Mouse (Mus musculus) lung, adult 2 months (tissue): ENCODE data around the gene Lrrc61.

ENCODE experiments used
- CTCF ChIP-seq: fragments of 200-500 bp; IDR thresholded peaks from 2 replicates; pipeline ENCODE4 v1.5.1; 2011; ENCODE audit warnings: mild to moderate bottlenecking, low read length, control low read depth; ENCODE audit not compliant: insufficient read depth
- POLR2A ChIP-seq: fragments of 200-500 bp; IDR thresholded peaks from 2 replicates; pipeline ENCODE4 v1.6.1; 2011; ENCODE audit warnings: low read depth, mild to moderate bottlenecking, control low read depth, low read length, borderline replicate concordance; ENCODE audit errors: extremely low read depth

GRCm38 (mm10) chr6:48534913-48535312, 19.7 kb upstream of the Lrrc61 start:
- no peak for TF ChIP-seq CTCF
- no peak for TF ChIP-seq POLR2A
